Mouse (Mus musculus): ENCODE results near the gene Gm9999. TPM values are rescaled to one million over a fixed set of nuclear protein-coding genes. Genes with fewer than 3 reads are reported as not detected.

Gm9999 gene
- total RNA-seq, 2 experiments from 2014 or later, result not detected

- ATAC-seq (replicated peaks; ENCODE audit: low FRiP score, low TSS enrichment, poor library complexity, severe bottlenecking), result peak; percentile 22; the same call in 1 of the 2 replicates
These were observed 14.4 kb downstream of the Gm9999 start for GRCm38 (mm10) chr7:46997644-46998395.

- no peak for ATAC-seq (replicated peaks; ENCODE audit: low FRiP score, low TSS enrichment, poor library complexity, severe bottlenecking)
These were observed 15.6 kb downstream of the Gm9999 start for GRCm38 (mm10) chr7:46998942-46999341.

- ATAC-seq (replicated peaks; ENCODE audit: low FRiP score, low TSS enrichment, poor library complexity, severe bottlenecking), result no peak
These were observed 16.7 kb downstream of the Gm9999 start for GRCm38 (mm10) chr7:46999983-47000643.

- no peak for ATAC-seq (replicated peaks; ENCODE audit: low FRiP score, low TSS enrichment, poor library complexity, severe bottlenecking)
These were observed 17.2 kb downstream of the Gm9999 start for GRCm38 (mm10) chr7:47000644-47000983.

- no peak for ATAC-seq (replicated peaks; ENCODE audit: low FRiP score, low TSS enrichment, poor library complexity, severe bottlenecking)
These were observed 17.9 kb downstream of the Gm9999 start for GRCm38 (mm10) chr7:47001125-47001899.

GRCm38 (mm10) chr7:47001900-47002275 is 18.5 kb downstream of the Gm9999 start:
- no peak for ATAC-seq (replicated peaks; ENCODE audit: low FRiP score, low TSS enrichment, poor library complexity, severe bottlenecking)

GRCm38 (mm10) chr7:47003411-47004115 is 20.2 kb downstream of the Gm9999 start:
- ATAC-seq (replicated peaks; ENCODE audit: low FRiP score, low TSS enrichment, poor library complexity, severe bottlenecking), result no peak

GRCm38 (mm10) chr7:47007109-47007780 is 23.9 kb downstream of the Gm9999 start:
- ATAC-seq (replicated peaks; ENCODE audit: low FRiP score, low TSS enrichment, poor library complexity, severe bottlenecking), result 0 out of 2 replicates have a peak, but pooled peaks have one; percentile 9

GRCm38 (mm10) chr7:47007818-47008167 is 24.4 kb downstream of the Gm9999 start:
- ATAC-seq (replicated peaks; ENCODE audit: low FRiP score, low TSS enrichment, poor library complexity, severe bottlenecking), result peak; percentile 69

GRCm38 (mm10) chr7:47008168-47008993 is 25.0 kb downstream of the Gm9999 start, which contains the start of gene Spty2d1:
TSS of gene Spty2d1 (minus strand) at chr7:47008411.
- ATAC-seq (replicated peaks; ENCODE audit: low FRiP score, low TSS enrichment, poor library complexity, severe bottlenecking), result peak; percentile 87

GRCm38 (mm10) chr7:47013131-47013767 is 29.9 kb downstream of the Gm9999 start:
- no peak for ATAC-seq (replicated peaks; ENCODE audit: low FRiP score, low TSS enrichment, poor library complexity, severe bottlenecking)

- peak; percentile 13; the same call in 1 of the 2 replicates for ATAC-seq (replicated peaks; ENCODE audit: low FRiP score, low TSS enrichment, poor library complexity, severe bottlenecking)
These were observed 31.4 kb downstream of the Gm9999 start for GRCm38 (mm10) chr7:47014564-47015389.

GRCm38 (mm10) chr7:47015390-47016065 is 32.1 kb downstream of the Gm9999 start:
- ATAC-seq (replicated peaks; ENCODE audit: low FRiP score, low TSS enrichment, poor library complexity, severe bottlenecking), result peak; percentile 100

- ATAC-seq (replicated peaks; ENCODE audit: low FRiP score, low TSS enrichment, poor library complexity, severe bottlenecking), result no peak
These were observed 33.2 kb downstream of the Gm9999 start for GRCm38 (mm10) chr7:47016602-47017001.

- no peak for ATAC-seq (replicated peaks; ENCODE audit: low FRiP score, low TSS enrichment, poor library complexity, severe bottlenecking)
These were observed 33.8 kb downstream of the Gm9999 start for GRCm38 (mm10) chr7:47017146-47017545.

- no peak for ATAC-seq (replicated peaks; ENCODE audit: low FRiP score, low TSS enrichment, poor library complexity, severe bottlenecking)
These were observed 36.3 kb downstream of the Gm9999 start for GRCm38 (mm10) chr7:47019641-47020040.
